21 mouse cellular contexts compared by ENCODE assay signal in genomic region chr13:26953834-26954233, GRCm38 (mm10).
DNase-seq lines count a peak whose midpoint lies in the region; TF ChIP-seq lines count a peak whose summit lies in the region.
"Had no signal": no experiment of that assay in that cellular context is flagged by ENCODE, and none has a peak within 500 bp of the region (broad histone marks: within the 10 kb centered on the region; RNA-seq: fewer than 3 reads in every experiment).

No protein-coding gene starts in this region.

- no peak overlapping the region for H3K27ac ChIP-seq in CH12.LX (ENCODE audit: insufficient read depth, low read depth)
- no peak overlapping the region for H3K27ac ChIP-seq in hindbrain, embryonic 10.5 days
- H3K27ac ChIP-seq: embryonic facial prominence, embryonic 10.5 days; embryonic facial prominence, embryonic 12.5 days; forebrain, embryonic 13.5 days; forebrain, embryonic 15.5 days had no signal

- H3K4me3 ChIP-seq in CH12.LX (replicated peaks in 1 of 3; ENCODE audit: low read depth in 2 of 3, low read length in 2 of 3, poor library complexity in 1 of 3), result no peak overlapping the region
- no peak overlapping the region for H3K4me3 ChIP-seq in myocyte
- no peak overlapping the region for H3K4me3 ChIP-seq in hindbrain, embryonic 10.5 days
- H3K4me3 ChIP-seq: embryonic facial prominence, embryonic 10.5 days; embryonic facial prominence, embryonic 12.5 days; forebrain, embryonic 13.5 days; forebrain, embryonic 15.5 days had no signal

- H3ac ChIP-seq in myocyte (ENCODE audit: control insufficient read depth, insufficient read length), result no peak overlapping the region

- dilution Hi-C loops in CH12.LX (cut with MboI; ENCODE audit: extremely low pct_ligation_motif_present, extremely low pct_unique_long_range_greater_than_20kb, low sequenced_read_pairs), result no loop called here

- H3K9me3 ChIP-seq in CH12.LX (replicated peaks; ENCODE audit: low read length), result no peaks in the 10 kb centered on the region
- no peaks in the 10 kb centered on the region for H3K9me3 ChIP-seq in hindbrain, embryonic 10.5 days
- H3K9me3 ChIP-seq: embryonic facial prominence, embryonic 10.5 days; embryonic facial prominence, embryonic 12.5 days; forebrain, embryonic 13.5 days; forebrain, embryonic 15.5 days had no signal

- no peak overlapping the region for H3K9ac ChIP-seq in CH12.LX (ENCODE audit: insufficient read depth, low read depth)
- H3K9ac ChIP-seq: embryonic facial prominence, embryonic 12.5 days; forebrain, embryonic 13.5 days; forebrain, embryonic 15.5 days; forebrain, postnatal 0 days had no signal

- H3K4me2 ChIP-seq in CH12.LX (ENCODE audit: insufficient read depth, low read depth, poor library complexity, severe bottlenecking) (no peak overlapping the region), myocyte (ENCODE audit: low read depth) (peak overlapping the region; percentile 35)
- H3K4me2 ChIP-seq: embryonic facial prominence, embryonic 12.5 days; forebrain, embryonic 13.5 days; forebrain, embryonic 15.5 days had no signal

- no peaks in the 10 kb centered on the region for H3K36me3 ChIP-seq in CH12.LX (replicated peaks in 1 of 2; ENCODE audit: control insufficient read depth in 1 of 2, insufficient read depth in 1 of 2, low read length in 1 of 2)
- H3K36me3 ChIP-seq in myocyte (ENCODE audit: control insufficient read depth, insufficient read depth), result no peaks in the 10 kb centered on the region
- no peaks in the 10 kb centered on the region for H3K36me3 ChIP-seq in hindbrain, embryonic 10.5 days
- H3K36me3 ChIP-seq: embryonic facial prominence, embryonic 10.5 days; embryonic facial prominence, embryonic 12.5 days; forebrain, embryonic 15.5 days had no signal

- 0 out of 4 replicates have a peak, but pooled peaks cover 0 to 2% of the 10 kb centered on the region in 2 experiments for H3K4me1 ChIP-seq in CH12.LX (ENCODE audit: control insufficient read depth in 1 of 2, insufficient read depth in 2 of 2)
- H3K4me1 ChIP-seq in hindbrain, embryonic 10.5 days (replicated peaks), result no peaks in the 10 kb centered on the region
- H3K4me1 ChIP-seq: embryonic facial prominence, embryonic 10.5 days; embryonic facial prominence, embryonic 12.5 days; forebrain, embryonic 13.5 days; forebrain, embryonic 15.5 days had no signal

- TF ChIP-seq CTCF in CH12.LX (conservative IDR thresholded peaks at IDR 0.05 in 1 of 2, IDR thresholded peaks at IDR 0.05 in 1 of 2; ENCODE audit: low read depth in 2 of 2, low read length in 2 of 2), result no peak

- no peaks in the 10 kb centered on the region for H3K27me3 ChIP-seq in CH12.LX (replicated peaks)
- H3K27me3 ChIP-seq in myocyte (ENCODE audit: control insufficient read depth, insufficient read depth, insufficient read length), result no peaks in the 10 kb centered on the region
- no peaks in the 10 kb centered on the region for H3K27me3 ChIP-seq in hindbrain, embryonic 10.5 days (ENCODE audit: insufficient read depth, poor library complexity, severe bottlenecking)
- H3K27me3 ChIP-seq: embryonic facial prominence, embryonic 12.5 days; forebrain, embryonic 13.5 days; forebrain, embryonic 15.5 days; Patski had no signal

- TF ChIP-seq EP300 in CH12.LX (IDR thresholded peaks at IDR 0.05; ENCODE audit: low read length), result no peak

- TF ChIP-seq RAD21 in CH12.LX (IDR thresholded peaks at IDR 0.05; ENCODE audit: low read depth, low read length), result no peak

- H3K79me2 ChIP-seq in CH12.LX (replicated peaks; ENCODE audit: control insufficient read depth, extremely low read depth, insufficient read depth, poor library complexity, severe bottlenecking) (no peaks in the 10 kb centered on the region), myocyte (ENCODE audit: control insufficient read depth, insufficient read depth) (no peaks in the 10 kb centered on the region)

- WGBS in hindbrain, embryonic 10.5 days, result 85% methylated on average over 2 of the region's 2 CpGs

- in situ Hi-C loops in CH12.LX (cut with MboI; ENCODE audit: low pct_ligation_motif_present, low pct_unique_long_range_greater_than_20kb, low sequenced_read_pairs), result no loop called here

- DNase-seq in 3134 (ENCODE audit: extremely low read depth, insufficient read length, low spot score) (peak; percentile 22), 416B (ENCODE audit: low read depth) (peak; percentile 15), CH12.LX (ENCODE audit: extremely low read depth) (peak; percentile 4)
- DNase-seq in gastrocnemius, postnatal 4 days (ENCODE audit: low spot score in 2 of 2), result no peak
- no peak for DNase-seq in hindbrain, embryonic 10.5 days (ENCODE audit: low spot score)
- DNase-seq in spleen, postnatal 36 days (ENCODE audit: low spot score in 2 of 2), result no peak
- DNase-seq: adrenal gland, adult 8-10 months; adrenal gland, postnatal 14 days; adrenal gland, postnatal 36 days; cerebellum, adult 11-12 months; cerebellum, adult 2 months; cerebellum, adult 9-10 months; cerebellum, postnatal 10 days; cerebellum, postnatal 25 days; forebrain, postnatal 0 days had no signal

- TF ChIP-seq POLR2A in CH12.LX (IDR thresholded peaks at IDR 0.05; ENCODE audit: low read depth, low read length) (no peak), myocyte (IDR thresholded peaks at IDR 0.05; ENCODE audit: insufficient read length, low read depth) (no peak)

TF ChIP-seq in CH12.LX, 34 proteins besides CTCF, POLR2A, EP300 and RAD21:
- TF ChIP-seq JUND (conservative IDR thresholded peaks at IDR 0.05; ENCODE audit: low read depth, low read length) (no peak), USF2 (conservative IDR thresholded peaks at IDR 0.05; ENCODE audit: low read depth, low read length) (no peak), ZMIZ1 (IDR thresholded peaks at IDR 0.05; ENCODE audit: low read depth, low read length) (no peak), TCF12 (IDR thresholded peaks at IDR 0.05; ENCODE audit: low read depth, low read length) (no peak), ZNF384 (IDR thresholded peaks at IDR 0.05; ENCODE audit: low read depth, low read length) (no peak)

TF ChIP-seq in myocyte, 11 proteins besides CTCF, POLR2A, EP300 and RAD21:
- TF ChIP-seq USF1 (IDR thresholded peaks at IDR 0.05; ENCODE audit: low read depth), result no peak
- TF ChIP-seq MYOG (IDR thresholded peaks at IDR 0.05; ENCODE audit: control insufficient read depth in 1 of 3, insufficient read depth in 1 of 3, insufficient read length in 2 of 3, low read depth in 2 of 3), result no peak
- TF ChIP-seq MYOD1 (IDR thresholded peaks at IDR 0.05; ENCODE audit: control insufficient read depth in 1 of 3, insufficient read length in 2 of 3, low read depth in 2 of 3), result peak in 2 of 3 experiments; percentile 46 to 61

Comparison
In these comparisons a context has a peak if more than half of its experiments do, and no peak if none do; other contexts are left out.
1. DNase-seq: peak in 3134 (single experiment), 416B (single experiment) and CH12.LX (single experiment); none in gastrocnemius, postnatal 4 days (0 of 2), hindbrain, embryonic 10.5 days (single experiment) and spleen, postnatal 36 days (0 of 2).